Mouse (Mus musculus): ENCODE results near the gene Clmn.

Gene Clmn

GRCm38 (mm10) chr12:104879577-104879989 lies 14.7 kb upstream of the Clmn start:
- DNase-seq (ENCODE audit: low spot score) = no peak

GRCm38 (mm10) chr12:104876053-104876452 lies 11.2 kb upstream of the Clmn start:
- no peak for DNase-seq (ENCODE audit: low spot score)

- DNase-seq (ENCODE audit: low spot score) = no peak
Measured at GRCm38 (mm10) chr12:104871987-104872386, 7.1 kb upstream of the Clmn start.

- no peak for DNase-seq (ENCODE audit: low spot score)
Measured at GRCm38 (mm10) chr12:104869737-104870136, 4.9 kb upstream of the Clmn start.

- DNase-seq (ENCODE audit: low spot score) = no peak
Measured at GRCm38 (mm10) chr12:104868430-104868829, 3.6 kb upstream of the Clmn start.

GRCm38 (mm10) chr12:104867851-104868250 lies 3.0 kb upstream of the Clmn start:
- no peak for DNase-seq (ENCODE audit: low spot score)

- DNase-seq (ENCODE audit: low spot score) = no peak
Measured at GRCm38 (mm10) chr12:104865166-104865535, 275 bp upstream of the Clmn start.

- DNase-seq (ENCODE audit: low spot score) = no peak
Measured at GRCm38 (mm10) chr12:104863653-104864052, 1.2 kb downstream of the Clmn start.

- DNase-seq (ENCODE audit: low spot score) = no peak
Measured at GRCm38 (mm10) chr12:104859140-104859539, 5.7 kb downstream of the Clmn start.

- no peak for DNase-seq (ENCODE audit: low spot score)
Measured at GRCm38 (mm10) chr12:104858732-104859131, 6.1 kb downstream of the Clmn start.

GRCm38 (mm10) chr12:104857614-104858013 lies 7.3 kb downstream of the Clmn start:
- DNase-seq (ENCODE audit: low spot score) = no peak

GRCm38 (mm10) chr12:104856540-104856939 lies 8.3 kb downstream of the Clmn start:
- no peak for DNase-seq (ENCODE audit: low spot score)

- DNase-seq (ENCODE audit: low spot score) = no peak
Measured at GRCm38 (mm10) chr12:104855548-104855947, 9.3 kb downstream of the Clmn start.

GRCm38 (mm10) chr12:104854826-104855225 lies 10.1 kb downstream of the Clmn start:
- no peak for DNase-seq (ENCODE audit: low spot score)

- no peak for DNase-seq (ENCODE audit: low spot score)
Measured at GRCm38 (mm10) chr12:104853374-104853773, 11.5 kb downstream of the Clmn start.

- peak; percentile 81 for DNase-seq (ENCODE audit: low spot score)
Measured at GRCm38 (mm10) chr12:104851711-104852508, 13.0 kb downstream of the Clmn start.

GRCm38 (mm10) chr12:104850119-104850518 lies 14.8 kb downstream of the Clmn start:
- no peak for DNase-seq (ENCODE audit: low spot score)

- DNase-seq (ENCODE audit: low spot score) = no peak
Measured at GRCm38 (mm10) chr12:104848667-104849066, 16.2 kb downstream of the Clmn start.

GRCm38 (mm10) chr12:104847227-104847626 lies 17.6 kb downstream of the Clmn start:
- DNase-seq (ENCODE audit: low spot score) = no peak

- no peak for DNase-seq (ENCODE audit: low spot score)
Measured at GRCm38 (mm10) chr12:104845707-104846106, 19.2 kb downstream of the Clmn start.

GRCm38 (mm10) chr12:104844989-104845388 lies 19.9 kb downstream of the Clmn start:
- DNase-seq (ENCODE audit: low spot score) = no peak

- no peak for DNase-seq (ENCODE audit: low spot score)
Measured at GRCm38 (mm10) chr12:104844279-104844678, 20.6 kb downstream of the Clmn start.

GRCm38 (mm10) chr12:104841256-104841655 lies 23.6 kb downstream of the Clmn start:
- no peak for DNase-seq (ENCODE audit: low spot score)

- DNase-seq (ENCODE audit: low spot score) = peak; percentile 67
Measured at GRCm38 (mm10) chr12:104838987-104839386, 25.9 kb downstream of the Clmn start.
